Mouse (Mus musculus) cerebellum, postnatal 36 days (tissue): ENCODE data around the gene Arhgap30.

ENCODE experiments used
- DNase-seq, 2 experiments: peaks; one replicate each; pipeline ENCODE4 v3.0.0; 2021 to 2022; ENCODE audit warnings: mixed read lengths in 2 of 2

The Arhgap30 gene

GRCm38 (mm10) chr1:171378298-171378697, 10.5 kb upstream of the Arhgap30 start:
- DNase-seq = peak; percentile 47 to 48

GRCm38 (mm10) chr1:171379935-171380599, 8.7 kb upstream of the Arhgap30 start:
- DNase-seq = peak; percentile 75 to 80

GRCm38 (mm10) chr1:171382096-171382620, 6.6 kb upstream of the Arhgap30 start:
- no peak for DNase-seq

DNA sequence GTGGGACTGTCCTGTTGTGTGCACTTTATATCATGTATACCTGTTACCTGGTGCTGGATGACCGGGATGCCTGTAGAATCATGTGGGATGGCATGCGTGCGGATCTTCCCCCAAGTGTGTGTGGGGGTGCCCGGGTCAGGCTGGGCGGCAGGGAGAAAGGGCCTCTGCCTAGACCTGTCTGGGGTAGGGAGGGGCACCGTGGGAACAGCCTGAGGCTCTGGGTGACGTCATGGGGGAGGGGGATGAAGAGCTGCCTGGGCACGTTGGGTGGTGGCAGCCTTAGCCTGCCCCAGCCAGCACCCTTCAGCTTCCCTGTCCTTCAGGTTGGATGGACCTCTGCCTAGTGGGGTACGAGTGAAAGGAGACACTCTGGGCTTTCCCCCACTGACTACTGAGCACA, 4.4 kb upstream of the Arhgap30 start:
- no peak for DNase-seq

DNA sequence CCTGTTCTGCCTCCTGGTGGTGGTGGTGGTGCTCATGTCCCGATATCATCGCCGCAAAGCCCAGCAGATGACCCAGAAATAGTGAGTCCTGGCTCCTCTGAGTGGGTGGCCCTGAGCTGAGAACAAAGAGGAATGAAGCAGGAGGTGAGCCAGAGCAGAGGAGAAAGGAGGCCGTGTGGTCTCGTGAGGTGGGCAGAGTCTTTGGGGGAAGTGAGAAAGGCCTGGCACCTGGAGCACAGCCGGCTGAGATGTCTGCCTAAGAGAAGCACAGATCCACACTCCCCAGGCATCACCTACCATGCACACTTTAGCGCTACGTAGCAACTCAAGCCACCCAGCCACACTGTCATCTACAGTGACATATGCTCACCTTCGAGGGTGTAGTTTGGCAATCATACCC, 3.6 kb upstream of the Arhgap30 start:
- no peak for DNase-seq

DNA sequence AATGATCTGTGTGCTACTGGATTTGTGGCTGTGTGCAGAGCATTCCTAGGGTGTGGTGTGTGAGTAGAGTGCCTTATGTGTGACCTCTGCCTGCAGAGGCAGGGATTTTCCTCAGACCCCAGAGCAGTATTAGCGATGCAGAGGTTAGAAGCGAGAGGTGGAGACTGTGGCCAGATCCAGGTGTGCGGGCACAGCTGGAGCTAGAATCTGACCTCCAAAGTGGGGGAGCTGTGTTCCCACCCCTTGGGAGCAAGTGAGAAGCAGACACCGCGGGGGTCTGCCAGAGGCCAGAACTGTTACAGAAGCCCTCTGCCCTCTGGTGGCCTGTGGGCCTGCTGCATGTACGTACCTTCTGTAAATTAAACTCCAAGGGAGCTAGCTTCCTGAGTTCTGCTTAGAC, 1.7 kb upstream of the Arhgap30 start:
- DNase-seq = no peak

DNA sequence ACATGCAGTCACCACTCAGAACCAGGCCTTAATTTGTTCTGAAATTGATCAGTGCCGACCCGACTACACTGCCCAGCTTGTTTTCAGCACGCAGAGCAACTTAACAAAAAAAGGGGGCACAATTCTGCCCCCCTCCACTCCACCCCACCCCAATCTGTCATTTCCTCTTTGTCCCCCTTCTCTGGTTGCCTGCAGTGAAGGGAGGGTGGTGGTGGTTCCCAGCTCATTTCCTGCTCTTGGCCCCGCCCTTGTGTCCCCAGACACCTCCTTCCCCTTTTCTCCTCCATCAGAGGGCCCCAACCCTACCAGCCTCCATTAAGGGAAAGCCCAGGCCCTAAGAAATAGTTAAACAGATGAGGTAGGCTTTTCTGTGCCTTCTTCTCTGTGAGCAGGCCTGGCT, 1.3 kb downstream of the Arhgap30 start:
- DNase-seq = no peak

DNA sequence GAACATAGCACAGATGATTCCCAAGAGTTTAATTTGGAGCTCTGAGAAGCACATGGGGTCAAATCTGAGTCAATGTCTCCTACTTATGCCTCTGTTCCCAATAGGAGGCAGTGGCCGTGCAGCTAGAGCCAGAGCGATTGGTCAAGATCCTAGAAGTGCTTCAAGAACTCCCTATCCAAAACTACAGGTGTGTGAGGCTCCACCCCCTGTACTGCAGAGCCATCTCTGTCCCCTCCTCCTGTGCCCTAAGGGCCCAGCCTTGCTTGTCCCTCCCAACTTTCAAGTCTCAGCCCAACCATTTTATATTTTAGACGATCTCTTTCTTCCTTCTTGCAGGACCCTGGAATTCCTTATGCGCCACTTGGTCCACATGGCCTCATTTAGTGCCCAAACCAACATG, 13.1 kb downstream of the Arhgap30 start:
- DNase-seq = no peak

DNA sequence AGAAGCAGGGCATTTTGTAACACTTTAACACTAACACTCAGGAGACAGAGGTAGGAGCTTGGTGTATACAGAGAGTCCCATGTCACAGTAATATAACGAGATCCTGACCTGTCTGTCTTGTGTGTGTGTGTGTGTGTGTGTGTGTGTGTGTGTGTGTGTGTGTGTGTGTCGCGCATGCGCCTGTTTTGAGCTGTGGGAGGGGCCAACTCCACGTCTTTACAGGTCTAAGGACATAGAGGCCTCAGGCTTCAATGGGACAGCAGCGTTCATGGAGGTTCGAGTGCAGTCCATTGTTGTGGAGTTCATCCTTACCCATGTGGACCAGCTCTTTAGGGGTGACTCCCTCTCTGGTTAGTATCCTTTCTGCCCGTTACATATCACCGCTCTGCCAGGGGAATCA, 14.2 kb downstream of the Arhgap30 start:
- no peak for DNase-seq

GRCm38 (mm10) chr1:171407263-171407662, 18.5 kb downstream of the Arhgap30 start:
- no peak for DNase-seq

- DNase-seq = no peak
Observed at GRCm38 (mm10) chr1:171410231-171410630, 21.5 kb downstream of the Arhgap30 start.

- peak; percentile 94 for DNase-seq
Observed at GRCm38 (mm10) chr1:171410947-171411484, 22.3 kb downstream of the Arhgap30 start, which contains the start of gene Usf1. Gene Usf1 (plus strand): TSS chr1:171411313.

DNA sequence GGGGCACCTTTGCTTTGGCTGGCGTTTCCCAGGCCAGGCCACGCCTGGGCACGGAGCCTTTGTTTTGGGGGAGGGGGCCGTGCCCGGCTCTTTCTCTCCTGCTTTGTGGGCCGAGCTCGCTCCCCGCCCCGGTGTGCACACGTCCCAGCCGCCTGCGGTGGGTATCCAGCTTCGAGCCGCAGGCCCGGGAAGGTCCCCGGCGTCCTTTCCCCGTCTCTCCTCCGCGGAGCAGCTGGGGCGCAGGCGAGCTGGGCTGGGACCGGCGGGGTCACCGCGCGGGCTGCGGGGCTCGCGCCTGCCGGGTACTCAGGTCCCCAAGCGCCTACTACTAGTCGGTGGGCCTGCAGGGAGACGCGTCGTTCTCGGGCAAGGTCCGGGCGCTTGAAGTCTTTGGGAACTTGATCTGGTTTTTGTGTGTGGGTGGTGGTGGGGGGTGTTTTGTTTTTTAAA, 22.8 kb downstream of the Arhgap30 start:
- DNase-seq = no peak

DNA sequence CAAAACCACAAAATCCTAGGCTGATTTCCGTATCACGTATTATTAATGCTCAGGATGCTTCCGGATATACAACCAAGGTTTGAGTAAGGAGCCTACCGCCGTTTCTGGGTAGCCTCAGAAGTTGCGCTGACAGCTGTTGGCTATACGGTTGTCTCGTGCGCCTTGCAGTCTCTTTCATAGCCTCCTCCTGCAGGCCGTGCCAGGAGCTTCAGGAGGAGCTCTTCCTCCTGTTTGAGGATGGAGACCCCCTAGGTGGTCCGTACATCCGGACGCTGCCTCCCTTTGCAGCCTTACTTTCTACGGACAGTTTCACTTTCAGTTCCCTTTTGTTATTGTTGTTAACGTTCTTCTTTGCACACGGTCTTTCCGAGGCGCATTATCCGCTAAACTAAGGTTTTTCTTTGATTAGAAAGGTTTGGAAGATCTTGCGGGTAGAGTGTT, 23.3 kb downstream of the Arhgap30 start:
- no peak for DNase-seq

GRCm38 (mm10) chr1:171412446-171412845, 23.7 kb downstream of the Arhgap30 start:
- no peak for DNase-seq

GRCm38 (mm10) chr1:171413608-171414007, 24.9 kb downstream of the Arhgap30 start:
- no peak for DNase-seq

GRCm38 (mm10) chr1:171418660-171419059, 29.9 kb downstream of the Arhgap30 start, which contains the start of gene Tstd1:
Gene Tstd1 (plus strand): TSS chr1:171418872.
- no peak for DNase-seq

DNA sequence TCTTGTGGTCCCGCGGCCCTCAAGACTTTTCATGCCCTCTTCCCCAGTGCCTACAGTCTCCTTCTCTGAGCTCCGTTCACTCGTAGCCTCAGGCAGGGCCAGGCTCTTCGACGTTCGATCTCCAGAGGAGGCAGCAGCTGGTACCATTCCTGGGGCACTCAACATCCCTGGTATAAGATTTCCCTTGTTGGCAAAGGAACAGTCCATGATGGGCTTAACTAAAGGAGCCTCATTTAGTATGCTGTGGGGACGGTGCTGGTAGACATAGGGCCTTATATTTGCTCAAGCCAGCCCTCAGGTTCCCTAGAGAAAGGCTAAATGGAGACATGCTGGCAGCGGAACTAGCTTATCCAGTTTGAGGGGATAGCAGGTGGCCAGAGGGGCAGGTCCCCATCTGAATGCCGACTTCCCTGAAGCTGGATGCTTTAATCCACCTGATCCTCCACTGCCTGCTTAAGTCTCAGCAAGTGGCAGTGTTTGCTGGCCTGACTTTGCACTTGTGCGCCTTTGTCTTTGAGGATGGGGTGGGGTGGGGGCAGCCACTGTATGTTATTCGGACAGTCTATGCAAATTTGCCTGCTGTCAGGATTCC, 30.6 kb downstream of the Arhgap30 start:
- DNase-seq = no peak

GRCm38 (mm10) chr1:171419905-171420304, 31.2 kb downstream of the Arhgap30 start:
- no peak for DNase-seq

GRCm38 (mm10) chr1:171422504-171423095, 33.8 kb downstream of the Arhgap30 start:
- no peak for DNase-seq

DNA sequence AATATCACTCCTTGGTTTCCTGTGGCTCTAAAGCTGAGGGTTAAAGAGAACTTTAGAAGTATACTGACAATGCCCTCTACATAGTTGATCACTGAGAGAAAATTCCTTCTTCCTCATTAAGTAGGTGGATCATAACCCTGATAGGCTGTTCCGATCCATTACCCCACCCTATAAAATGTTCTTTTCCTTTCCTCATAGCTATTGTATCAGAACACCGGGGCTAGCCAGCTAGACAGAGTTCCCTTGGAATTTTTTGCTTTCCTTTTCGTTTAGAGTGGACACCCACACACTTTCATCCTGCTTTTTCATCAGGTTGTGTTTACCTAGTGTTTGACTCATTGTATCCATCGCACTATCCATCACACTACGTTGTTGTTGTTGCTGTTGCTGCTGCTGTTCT, 35.9 kb downstream of the Arhgap30 start:
- no peak for DNase-seq

- DNase-seq = no peak
Observed at GRCm38 (mm10) chr1:171425126-171425525, 36.4 kb downstream of the Arhgap30 start.

- no peak for DNase-seq
Observed at GRCm38 (mm10) chr1:171432158-171432557, 43.4 kb downstream of the Arhgap30 start.
